Mouse (Mus musculus) cerebellum, postnatal 4 days (tissue): ENCODE measurements around the gene Sik3.
"Not testable (repeated sequence)": the region's sequence is repeated elsewhere in the genome, so short reads cannot be mapped to it uniquely, and the experiment has no call there.

Experiments used
- DNase-seq, 2 experiments: peaks; one replicate each; pipeline ENCODE4 v3.0.0; 2022; ENCODE audit warnings: low spot score in 2 of 2, mixed read lengths in 1 of 2

Gene Sik3

DNA sequence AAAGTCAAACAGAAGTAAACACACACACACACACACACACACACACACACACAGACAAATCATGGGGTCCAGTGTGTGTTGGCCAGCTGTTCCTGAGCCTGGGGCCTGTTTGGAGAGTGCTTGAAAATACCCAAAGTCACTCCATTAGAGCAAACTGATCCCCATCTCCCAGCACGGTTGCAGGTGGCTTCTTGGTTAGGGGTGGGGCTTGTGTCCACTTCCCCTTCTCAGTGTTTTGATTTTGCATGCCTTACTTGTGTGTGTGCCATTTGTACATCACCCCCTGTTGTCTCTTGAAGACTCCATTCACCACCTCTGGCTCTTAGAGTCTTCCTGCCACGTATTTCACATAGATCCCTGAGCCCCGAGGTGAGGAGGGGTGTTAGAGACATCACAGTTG lies 45.4 kb downstream of the Sik3 start:
- no peak for DNase-seq

DNA sequence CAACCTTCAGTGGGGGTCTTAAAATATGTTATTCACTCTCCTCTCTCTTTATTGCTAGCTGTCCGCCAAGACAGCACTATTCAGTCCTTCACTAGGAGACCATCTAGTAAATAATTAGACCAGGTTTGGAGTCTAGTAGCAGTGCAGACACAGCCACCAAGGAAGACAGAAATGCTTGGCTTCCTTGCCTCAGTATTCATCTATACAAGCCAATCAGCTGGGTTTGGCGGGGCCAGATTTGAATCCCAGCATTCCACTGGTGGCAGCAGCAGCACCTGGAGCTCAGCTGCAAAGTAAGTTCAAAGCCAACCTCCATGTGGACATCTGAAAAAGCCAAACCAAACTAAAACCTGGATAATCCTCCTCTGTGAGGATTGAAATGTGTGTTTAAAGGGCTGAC lies 47.6 kb downstream of the Sik3 start:
- DNase-seq: no peak

DNA sequence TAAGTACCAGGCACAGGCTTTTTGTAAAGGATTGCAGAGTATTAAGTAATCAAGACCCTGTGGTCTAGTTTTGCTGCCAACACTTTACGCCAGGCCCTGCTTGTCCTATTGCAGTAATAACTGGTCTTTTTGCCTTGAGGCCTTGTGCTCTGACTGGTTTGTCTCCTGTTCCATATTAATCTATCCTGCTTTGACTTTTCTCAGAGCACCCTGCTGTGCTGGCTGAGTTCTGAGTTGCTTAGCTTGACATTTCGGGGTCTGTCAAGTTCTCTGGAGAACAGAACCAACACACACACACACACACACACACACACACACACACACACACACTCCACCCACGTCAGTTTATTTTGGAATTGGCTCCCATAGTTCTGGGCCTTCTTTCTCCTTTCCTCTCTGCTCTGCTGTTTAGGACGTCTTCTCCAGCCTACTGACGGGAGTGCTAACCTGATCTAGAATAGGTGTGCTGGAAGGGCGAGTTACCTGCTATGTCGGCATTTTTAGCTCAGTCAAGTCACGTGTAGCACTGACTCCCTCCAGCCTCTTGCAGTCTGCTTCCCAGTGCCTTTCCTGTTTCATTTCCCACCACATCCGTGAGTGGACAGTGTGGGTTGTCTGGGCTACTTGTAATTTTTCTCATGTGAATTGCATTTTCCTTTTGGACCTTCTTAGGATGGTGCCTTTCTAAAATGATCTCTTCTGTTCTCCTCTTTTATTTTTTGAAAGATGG lies 49.2 kb downstream of the Sik3 start:
- no peak for DNase-seq

DNA sequence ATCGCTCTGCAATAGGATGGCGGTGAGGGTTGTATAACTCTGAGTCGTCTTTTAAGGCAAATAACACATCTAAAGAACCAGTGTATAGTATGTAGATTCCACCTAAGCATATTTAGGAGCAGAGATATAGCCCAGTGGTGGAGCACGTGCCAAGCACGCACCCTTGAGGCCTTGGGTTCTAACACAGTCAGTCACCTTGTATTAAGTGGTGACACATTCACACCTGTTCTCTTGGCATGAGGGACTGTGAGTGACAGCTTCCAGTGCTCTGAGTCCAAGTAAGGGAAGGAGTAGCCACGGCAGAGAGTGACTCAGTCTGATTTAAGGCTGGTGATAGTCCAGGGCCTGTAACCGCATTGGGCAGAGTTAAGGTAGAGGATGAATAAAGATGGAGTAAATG lies 51.7 kb downstream of the Sik3 start:
- no peak for DNase-seq

DNA sequence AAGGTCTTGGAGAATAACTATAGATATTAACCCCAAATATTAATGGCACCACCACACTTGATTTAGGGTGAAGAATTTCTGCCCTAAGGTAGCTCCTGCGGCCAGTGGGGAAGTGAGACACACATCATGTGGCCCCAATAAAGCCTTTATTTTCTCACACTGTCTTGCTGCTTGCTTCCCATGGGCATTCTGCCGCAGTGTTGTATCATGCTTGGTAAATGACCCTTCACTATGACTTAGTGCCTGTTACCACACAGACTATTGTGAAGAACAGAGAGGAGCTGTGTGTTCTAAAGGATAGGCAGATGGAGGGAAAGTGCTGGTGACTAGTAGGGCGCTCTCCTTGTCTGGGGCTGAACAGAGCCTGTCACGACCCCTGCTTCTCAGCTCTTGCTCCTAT lies 54.1 kb downstream of the Sik3 start:
- DNase-seq: no peak

DNA sequence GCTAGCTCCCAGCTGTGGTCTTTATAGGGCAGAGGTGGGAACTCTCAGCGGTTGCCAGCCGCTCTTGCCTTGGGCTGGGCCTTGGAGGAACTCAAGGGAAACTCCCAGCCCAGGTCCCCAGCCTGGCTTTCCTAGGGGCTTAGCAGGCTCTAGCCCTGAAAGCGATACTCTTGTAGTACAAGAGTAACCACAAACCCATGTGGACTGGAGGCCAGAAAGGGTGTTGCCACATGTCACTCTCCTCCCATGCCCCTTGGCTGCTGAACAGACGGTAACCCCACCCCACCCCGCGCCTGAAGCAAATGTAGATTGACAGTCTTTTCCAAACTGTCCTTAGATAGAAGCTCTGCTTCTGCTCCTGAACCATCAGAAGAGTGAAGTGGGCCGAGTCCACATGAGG lies 55.1 kb downstream of the Sik3 start:
- no peak for DNase-seq

GRCm38 (mm10) chr9:46069013-46069412 lies 56.4 kb downstream of the Sik3 start:
- no peak for DNase-seq

- no peak for DNase-seq
These were observed 59.6 kb downstream of the Sik3 start for GRCm38 (mm10) chr9:46072101-46072835.

GRCm38 (mm10) chr9:46073443-46073842 lies 60.8 kb downstream of the Sik3 start:
- no peak for DNase-seq

- DNase-seq: no peak
These were observed 63.0 kb downstream of the Sik3 start for GRCm38 (mm10) chr9:46075578-46075977.

DNA sequence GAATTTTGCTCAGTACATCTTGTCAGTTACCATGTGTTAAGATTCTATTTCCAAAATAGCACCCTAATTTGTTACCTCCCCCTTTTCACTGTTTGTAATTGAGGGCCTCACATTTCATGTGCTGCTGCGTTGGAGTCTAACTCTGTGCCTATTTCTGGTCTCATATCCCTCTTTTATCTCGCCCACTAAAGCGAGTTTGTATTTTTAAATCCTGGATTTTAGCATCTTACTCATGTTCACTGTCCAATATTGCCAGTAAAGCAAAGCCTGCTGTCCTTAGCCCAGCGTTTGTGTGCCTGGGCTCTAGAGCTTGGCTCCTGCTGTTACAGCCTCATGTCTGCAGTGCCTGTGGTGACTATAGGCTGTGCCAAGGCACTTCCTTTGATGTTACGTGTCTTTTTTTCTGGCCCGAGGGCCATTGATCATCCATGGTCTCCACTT lies 69.8 kb downstream of the Sik3 start:
- DNase-seq: no peak

- DNase-seq: no peak
These were observed 70.9 kb downstream of the Sik3 start for GRCm38 (mm10) chr9:46083490-46083893.

DNA sequence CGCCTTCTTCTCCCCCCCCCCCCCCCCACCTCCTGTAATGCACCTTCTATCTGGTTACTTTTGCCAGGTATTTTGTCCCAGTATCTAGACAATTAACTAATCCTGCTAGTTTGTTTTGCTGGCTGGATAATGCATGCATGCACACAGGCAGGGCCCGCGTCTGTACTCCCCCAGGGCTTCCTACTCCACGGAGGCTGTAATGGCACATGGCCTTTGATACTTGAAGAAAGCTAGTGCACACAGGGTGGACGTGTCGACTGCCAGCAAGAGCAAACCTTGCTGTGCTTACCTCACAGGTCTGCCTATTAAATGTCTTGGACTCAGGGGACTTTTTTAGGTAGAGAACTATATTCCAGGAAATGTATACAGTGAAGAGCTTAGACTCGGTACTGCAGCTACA lies 73.3 kb downstream of the Sik3 start:
- no peak for DNase-seq

GRCm38 (mm10) chr9:46086826-46087225 lies 74.2 kb downstream of the Sik3 start:
- no peak for DNase-seq

GRCm38 (mm10) chr9:46087461-46087860 lies 74.8 kb downstream of the Sik3 start:
- no peak for DNase-seq

DNA sequence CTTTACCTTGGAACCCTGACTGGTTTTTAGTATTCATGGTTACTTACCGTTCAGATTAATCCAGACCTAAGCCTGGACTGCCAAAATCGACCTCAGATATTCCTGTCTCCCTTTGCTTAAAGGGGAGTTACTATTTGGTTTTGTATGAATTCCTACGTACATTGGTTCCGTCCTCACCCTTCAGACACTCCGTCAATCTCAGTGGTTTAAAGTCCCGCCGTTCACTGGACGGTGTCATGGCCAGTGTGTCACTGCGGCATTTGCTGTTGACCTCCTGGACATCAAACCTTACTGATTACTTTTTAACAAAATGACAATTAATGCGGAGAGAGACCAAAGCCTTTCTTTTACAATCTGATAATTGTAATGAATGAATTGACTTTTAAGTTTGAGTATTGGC lies 76.1 kb downstream of the Sik3 start:
- no peak for DNase-seq

DNA sequence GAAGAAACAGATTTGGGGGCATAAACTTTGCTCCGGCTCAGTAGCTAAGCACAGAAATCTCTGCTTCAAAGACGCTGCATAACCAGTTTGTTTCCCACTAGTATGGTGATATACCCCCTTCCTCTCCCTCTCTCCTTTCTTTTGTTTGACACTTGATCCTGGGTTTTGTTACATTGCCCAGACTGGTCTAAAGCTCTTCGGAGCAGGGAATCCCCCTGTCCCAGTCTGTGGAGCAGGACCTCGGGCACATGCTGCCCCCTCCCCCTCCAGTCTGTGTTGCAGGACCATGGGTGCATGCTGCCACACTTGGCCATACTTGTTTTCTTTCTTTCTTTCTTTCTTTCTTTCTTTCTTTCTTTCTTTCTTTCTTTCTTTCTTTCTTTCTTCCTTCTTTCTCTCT lies 77.4 kb downstream of the Sik3 start:
- DNase-seq: no peak

GRCm38 (mm10) chr9:46091157-46091556 lies 78.5 kb downstream of the Sik3 start:
- DNase-seq: not testable (repeated sequence)

DNA sequence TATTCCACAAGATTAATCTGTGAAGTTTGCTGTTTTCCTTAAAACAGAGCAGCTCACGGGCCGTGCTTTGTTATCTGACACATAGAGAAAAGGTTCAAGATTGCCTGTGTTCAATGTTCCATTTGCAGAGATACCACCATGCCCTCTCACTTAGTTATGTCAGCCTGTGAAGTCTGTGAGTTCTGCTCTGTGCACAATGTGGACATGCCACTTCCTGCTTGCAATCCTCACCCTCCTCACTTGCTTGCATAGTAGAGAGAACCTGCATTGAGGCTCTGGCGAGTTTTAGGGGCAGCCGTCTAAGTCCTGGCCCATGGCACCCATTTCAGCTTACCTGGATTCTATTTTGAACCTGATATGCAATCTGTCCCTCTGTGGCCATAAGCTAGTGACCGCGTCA lies 80.0 kb downstream of the Sik3 start:
- no peak for DNase-seq

- DNase-seq: no peak
These were observed 85.9 kb downstream of the Sik3 start for GRCm38 (mm10) chr9:46098360-46098985.

DNA sequence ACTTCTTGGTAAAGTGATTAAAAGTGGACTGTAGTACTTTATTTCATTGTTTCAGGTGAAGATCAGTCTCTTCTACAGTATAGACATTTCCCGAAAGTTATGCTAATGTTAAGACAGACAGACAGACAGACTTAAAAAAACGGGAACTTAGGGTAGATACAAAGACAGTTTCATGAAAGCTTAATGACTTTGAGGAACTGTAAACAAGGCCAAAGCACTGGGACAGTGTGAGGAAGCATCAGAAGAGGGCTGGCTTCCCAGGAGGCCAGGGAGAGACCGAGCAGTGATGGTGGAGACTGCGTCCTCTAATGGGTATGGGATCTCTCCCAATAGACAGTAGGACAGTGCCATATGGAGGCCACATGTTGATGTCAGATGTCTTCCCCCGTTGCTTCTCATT lies 86.5 kb downstream of the Sik3 start:
- no peak for DNase-seq

- DNase-seq: no peak
These were observed 90.5 kb downstream of the Sik3 start for GRCm38 (mm10) chr9:46103154-46103553.

DNA sequence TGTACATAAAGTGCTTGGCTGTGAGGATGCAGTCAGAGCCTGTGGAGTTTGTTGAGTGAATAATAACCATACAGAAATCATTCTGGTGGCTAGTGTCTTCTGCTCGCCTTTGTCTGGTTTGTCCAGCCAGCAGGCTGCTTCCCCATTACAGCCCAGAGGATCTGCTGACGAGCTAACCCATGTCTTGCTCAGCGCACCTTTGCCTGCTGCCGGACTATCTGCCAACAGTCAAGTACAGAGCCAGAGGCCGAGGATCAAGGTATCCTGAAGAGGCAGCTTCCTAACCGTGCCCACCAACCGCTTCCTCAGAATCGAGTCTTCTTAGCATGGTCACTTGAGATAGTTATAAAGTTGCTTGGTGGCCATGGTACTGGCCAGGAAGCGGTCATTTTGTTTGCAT lies 93.5 kb downstream of the Sik3 start:
- DNase-seq: no peak
